Mouse (Mus musculus) adrenal gland, postnatal 25 days (tissue): Measurements from ENCODE around the gene Col9a1. TPM values are rescaled to one million over a fixed set of nuclear protein-coding genes. Genes with fewer than 3 reads are reported as not detected.

Experiments used
- DNase-seq: peaks from one replicate; pipeline ENCODE4 v3.0.0; 2021; ENCODE audit warnings: mixed read lengths
- total RNA-seq: library from RNA; stranded (reverse); gene quantifications from 2 replicates; pipeline ENCODE4 v1.2.3, GENCODE M21; 2021

The Col9a1 gene
- total RNA-seq, 1 experiment from 2014 or later = not detected

DNA sequence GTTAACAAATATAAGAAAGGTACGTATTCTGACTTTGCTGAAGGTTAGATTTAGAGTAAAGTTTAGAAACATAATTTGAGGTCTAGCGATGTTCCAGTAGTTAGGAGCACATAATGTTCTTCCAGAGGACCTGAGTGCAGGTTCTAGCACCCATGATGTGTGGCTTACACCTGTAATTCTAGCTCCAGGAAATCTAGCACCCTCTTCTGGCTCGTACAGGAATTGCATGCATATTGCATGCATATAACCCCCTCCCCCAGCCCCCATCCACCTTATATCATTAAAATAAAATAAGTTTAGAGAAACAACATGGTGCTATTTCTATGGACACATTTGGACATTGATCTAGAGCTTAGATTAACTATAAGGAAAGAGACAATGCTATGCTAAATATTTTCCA is 123.3 kb downstream of the Col9a1 start:
- DNase-seq = no peak

Other genes starting within 250 kb of the Col9a1 start
- gene Sdhaf4, start 172.0 kb upstream of the Col9a1 start, total RNA-seq = 59.7 and 68.2 TPM in 2 replicates
- gene Fam135a, start 77.3 kb upstream of the Col9a1 start, total RNA-seq = 21.5 and 22.8 TPM in 2 replicates